Mouse (Mus musculus) cortical plate, adult 2 months (tissue): Measurements from ENCODE around the gene Sidt1.

ENCODE experiments used
- CTCF ChIP-seq: fragments of 200-500 bp; IDR thresholded peaks from 2 replicates; pipeline ENCODE4 v1.5.1; 2011; ENCODE audit warnings: mild to moderate bottlenecking, control low read depth, low read length; ENCODE audit not compliant: insufficient read depth; ENCODE audit errors: extremely low read depth
- POLR2A ChIP-seq: fragments of 200-500 bp; IDR thresholded peaks from 2 replicates; pipeline ENCODE4 v1.6.1; 2011; ENCODE audit warnings: mild to moderate bottlenecking, low read length, control low read depth; ENCODE audit not compliant: insufficient read depth; ENCODE audit errors: extremely low read depth

DNA sequence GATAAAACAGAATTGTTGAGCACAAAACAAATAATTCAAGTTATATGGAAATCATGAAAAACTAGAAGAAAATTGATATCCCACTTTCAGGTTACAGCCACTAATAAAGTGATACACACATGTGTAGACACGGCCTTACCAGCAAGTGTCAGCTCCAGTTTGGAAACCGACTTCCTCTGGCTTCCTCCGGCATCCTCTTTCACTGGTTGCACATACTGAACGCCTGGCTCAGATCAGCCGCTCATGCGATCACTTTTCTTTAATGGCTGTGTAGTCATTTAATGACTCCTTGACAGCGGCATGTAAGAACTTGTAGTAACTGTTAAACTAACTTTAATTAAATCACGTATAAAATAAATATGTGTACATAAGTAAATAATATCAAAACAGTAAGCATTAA is 127.0 kb downstream of the Sidt1 start:
- TF ChIP-seq CTCF (no peak), POLR2A (no peak)
